Mouse (Mus musculus): ENCODE results near the gene Stpg1. TPM values are rescaled to one million over a fixed set of nuclear protein-coding genes. Genes with fewer than 3 reads are reported as not detected.

Stpg1 gene
- polyA plus RNA-seq, 1 experiment from 2014 or later = 0.13 TPM

DNA sequence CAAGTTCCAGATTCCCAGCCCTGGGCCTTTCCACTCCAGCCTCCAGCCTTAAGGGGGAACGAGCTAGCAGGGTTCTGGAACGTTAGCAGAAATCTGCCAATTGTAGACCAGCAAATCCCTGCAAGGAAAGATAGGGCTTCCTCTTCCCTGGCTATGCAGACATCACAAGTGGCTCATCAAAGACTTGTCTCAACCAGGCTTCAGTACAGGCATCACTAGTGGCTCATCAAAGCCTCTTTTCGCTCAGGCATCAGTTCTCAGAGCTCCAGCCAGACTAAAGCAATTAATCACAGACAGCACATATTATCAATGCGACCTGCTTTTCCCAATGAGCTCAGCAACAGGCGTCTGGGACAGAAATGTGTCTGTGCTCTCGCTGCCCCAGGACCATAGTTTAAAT lies 38.4 kb downstream of the Stpg1 start:
- H3K27ac ChIP-seq (ENCODE audit: low read depth, low read length) = no peak overlapping the region
- H3K36me3 ChIP-seq (ENCODE audit: control insufficient read depth, insufficient read depth, low read length) = no peaks in the 10 kb centered on the region
- no peak for ATAC-seq (replicated peaks; ENCODE audit: insufficient number of reproducible peaks, low FRiP score, low TSS enrichment)
- H3K4me3 ChIP-seq (ENCODE audit: low read depth, low read length) = no peak overlapping the region
- H3K4me1 ChIP-seq (ENCODE audit: control insufficient read depth, insufficient read depth, low read length) = 0 out of 2 replicates have a peak, but pooled peaks cover 6% of the 10 kb centered on the region
- no peak overlapping the region for H3K9ac ChIP-seq (ENCODE audit: low read depth, low read length)
- no peaks in the 10 kb centered on the region for H3K27me3 ChIP-seq (ENCODE audit: control insufficient read depth, insufficient read depth, low read length)
- no peak overlapping the region for H3K4me2 ChIP-seq
- whole genome bisulfite sequencing (ENCODE audit: insufficient replicate concordance) = 61% methylated on average over 6 of the region's 6 CpGs
- peaks cover 6% of the 10 kb centered on the region for H3K9me3 ChIP-seq (replicated peaks; ENCODE audit: control insufficient read depth, low read length)

DNA sequence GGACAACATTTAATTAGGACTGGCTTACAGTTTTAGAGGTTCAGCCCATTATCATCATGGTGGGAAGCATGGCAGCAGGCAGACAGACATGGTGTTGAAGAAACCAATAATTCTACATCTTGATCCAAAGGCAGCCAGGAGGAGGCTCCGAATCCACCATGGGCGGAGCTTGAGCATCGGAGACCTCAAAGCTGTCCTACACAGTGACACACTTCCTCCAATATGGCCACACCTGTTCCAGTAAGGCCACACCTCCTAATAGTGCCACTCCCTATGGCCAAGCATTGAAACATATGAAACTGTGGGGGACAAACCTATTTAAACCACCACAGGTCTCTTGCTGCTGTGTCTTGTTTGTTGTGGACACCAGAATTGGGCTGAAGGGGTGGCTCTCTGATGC lies 40.4 kb downstream of the Stpg1 start:
- H3K4me3 ChIP-seq (ENCODE audit: low read depth, low read length) = no peak overlapping the region
- no peaks in the 10 kb centered on the region for H3K36me3 ChIP-seq (ENCODE audit: control insufficient read depth, insufficient read depth, low read length)
- no peak overlapping the region for H3K9ac ChIP-seq (ENCODE audit: low read depth, low read length)
- ATAC-seq (replicated peaks; ENCODE audit: insufficient number of reproducible peaks, low FRiP score, low TSS enrichment) = no peak
- 93% methylated on average over 3 of the region's 3 CpGs for WGBS (ENCODE audit: insufficient replicate concordance)
- H3K27ac ChIP-seq (ENCODE audit: low read depth, low read length) = no peak overlapping the region
- H3K27me3 ChIP-seq (ENCODE audit: control insufficient read depth, insufficient read depth, low read length) = no peaks in the 10 kb centered on the region
- peaks cover 6% of the 10 kb centered on the region for H3K9me3 ChIP-seq (replicated peaks; ENCODE audit: control insufficient read depth, low read length)
- H3K4me2 ChIP-seq = no peak overlapping the region
- H3K4me1 ChIP-seq (ENCODE audit: control insufficient read depth, insufficient read depth, low read length) = 0 out of 2 replicates have a peak, but pooled peaks cover 6% of the 10 kb centered on the region

DNA sequence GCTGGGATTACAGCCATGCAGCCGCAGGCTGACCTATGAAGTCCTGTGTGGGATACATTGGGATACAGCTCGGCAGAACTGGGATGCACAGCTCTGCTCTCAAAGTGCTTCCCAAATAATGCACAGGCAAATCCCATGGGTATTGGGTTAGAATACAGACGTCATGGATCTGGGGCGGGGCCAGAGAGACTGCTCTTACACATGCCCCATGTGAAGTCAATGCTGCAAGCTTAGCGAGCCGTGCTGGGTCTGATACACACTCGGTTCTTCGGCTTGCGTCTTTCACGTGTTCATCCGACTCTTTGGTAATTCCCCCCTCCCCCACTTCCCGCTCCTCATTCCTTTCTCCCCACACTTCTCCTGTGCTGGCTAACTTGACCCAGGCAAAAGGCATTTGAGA lies 44.5 kb downstream of the Stpg1 start:
- Histone ChIP-seq H3K36me3 (ENCODE audit: control insufficient read depth, insufficient read depth, low read length) (no peaks in the 10 kb centered on the region), H3K27me3 (ENCODE audit: control insufficient read depth, insufficient read depth, low read length) (no peaks in the 10 kb centered on the region), H3K4me3 (ENCODE audit: low read depth, low read length) (no peak overlapping the region), H3K9ac (ENCODE audit: low read depth, low read length) (no peak overlapping the region), H3K4me1 (ENCODE audit: control insufficient read depth, insufficient read depth, low read length) (peaks cover 9% of the 10 kb centered on the region), H3K4me2 (no peak overlapping the region), H3K9me3 (replicated peaks; ENCODE audit: control insufficient read depth, low read length) (no peaks in the 10 kb centered on the region), H3K27ac (ENCODE audit: low read depth, low read length) (no peak overlapping the region)
- no peak for ATAC-seq (replicated peaks; ENCODE audit: insufficient number of reproducible peaks, low FRiP score, low TSS enrichment)
- 75% methylated on average over 12 of the region's 12 CpGs for WGBS (ENCODE audit: insufficient replicate concordance)

DNA sequence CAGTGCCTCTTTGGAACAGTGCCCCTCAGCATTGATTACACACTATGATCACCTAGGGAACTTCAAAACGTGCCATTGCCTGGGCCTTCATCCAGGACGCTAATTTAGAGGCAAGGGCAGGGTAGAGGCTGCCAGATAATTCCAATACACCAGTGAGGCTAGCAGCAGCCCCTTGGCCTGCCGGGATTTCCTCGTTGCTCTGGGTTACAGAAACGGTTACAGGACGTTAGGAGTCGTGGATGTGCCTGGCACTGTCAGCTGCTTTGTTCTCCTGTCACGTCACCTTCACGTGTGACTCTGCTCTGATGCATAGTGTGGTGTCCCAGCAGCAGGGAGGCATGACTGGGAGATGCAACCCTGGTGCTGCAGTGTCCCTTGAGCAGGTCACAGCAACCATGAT lies 45.5 kb downstream of the Stpg1 start:
- peaks cover 19% of the 10 kb centered on the region for H3K4me1 ChIP-seq (ENCODE audit: control insufficient read depth, insufficient read depth, low read length)
- H3K27me3 ChIP-seq (ENCODE audit: control insufficient read depth, insufficient read depth, low read length) = no peaks in the 10 kb centered on the region
- no peaks in the 10 kb centered on the region for H3K9me3 ChIP-seq (replicated peaks; ENCODE audit: control insufficient read depth, low read length)
- H3K36me3 ChIP-seq (ENCODE audit: control insufficient read depth, insufficient read depth, low read length) = no peaks in the 10 kb centered on the region
- WGBS (ENCODE audit: insufficient replicate concordance) = 68% methylated on average over 9 of the region's 9 CpGs
- no peak overlapping the region for H3K27ac ChIP-seq (ENCODE audit: low read depth, low read length)
- no peak overlapping the region for H3K9ac ChIP-seq (ENCODE audit: low read depth, low read length)
- no peak for ATAC-seq (replicated peaks; ENCODE audit: insufficient number of reproducible peaks, low FRiP score, low TSS enrichment)
- no peak overlapping the region for H3K4me2 ChIP-seq
- no peak overlapping the region for H3K4me3 ChIP-seq (ENCODE audit: low read depth, low read length)

DNA sequence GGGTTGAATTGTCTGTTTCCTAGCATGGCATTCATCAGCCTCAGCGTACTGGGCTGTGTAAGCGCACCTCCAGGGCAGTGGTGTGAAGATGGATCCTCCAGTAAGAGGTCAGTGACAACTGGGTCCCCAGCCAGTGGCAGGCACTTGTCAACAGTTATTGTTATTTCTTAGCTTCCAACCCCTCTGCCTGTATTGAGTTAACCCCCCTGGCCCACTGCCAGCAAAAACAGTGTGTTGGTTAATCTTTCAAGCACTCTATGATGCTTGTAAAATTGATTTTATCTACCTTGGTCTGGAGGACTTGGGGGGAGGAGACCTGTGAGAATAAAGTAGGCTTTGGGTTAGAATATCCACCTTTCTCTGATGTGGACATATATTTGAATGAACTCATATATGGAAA lies 49.7 kb downstream of the Stpg1 start:
- H3K27ac ChIP-seq (ENCODE audit: low read depth, low read length) = no peak overlapping the region
- H3K36me3 ChIP-seq (ENCODE audit: control insufficient read depth, insufficient read depth, low read length) = no peaks in the 10 kb centered on the region
- H3K4me3 ChIP-seq (ENCODE audit: low read depth, low read length) = no peak overlapping the region
- H3K4me1 ChIP-seq (ENCODE audit: control insufficient read depth, insufficient read depth, low read length) = peaks cover 46% of the 10 kb centered on the region
- ATAC-seq (replicated peaks; ENCODE audit: insufficient number of reproducible peaks, low FRiP score, low TSS enrichment) = no peak
- H3K4me2 ChIP-seq = no peak overlapping the region; the same call in 1 of the 2 replicates
- no peaks in the 10 kb centered on the region for H3K27me3 ChIP-seq (ENCODE audit: control insufficient read depth, insufficient read depth, low read length)
- no peaks in the 10 kb centered on the region for H3K9me3 ChIP-seq (replicated peaks; ENCODE audit: control insufficient read depth, low read length)
- WGBS (ENCODE audit: insufficient replicate concordance) = 57% methylated on average over 2 of the region's 2 CpGs
- H3K9ac ChIP-seq (ENCODE audit: low read depth, low read length) = no peak overlapping the region

DNA sequence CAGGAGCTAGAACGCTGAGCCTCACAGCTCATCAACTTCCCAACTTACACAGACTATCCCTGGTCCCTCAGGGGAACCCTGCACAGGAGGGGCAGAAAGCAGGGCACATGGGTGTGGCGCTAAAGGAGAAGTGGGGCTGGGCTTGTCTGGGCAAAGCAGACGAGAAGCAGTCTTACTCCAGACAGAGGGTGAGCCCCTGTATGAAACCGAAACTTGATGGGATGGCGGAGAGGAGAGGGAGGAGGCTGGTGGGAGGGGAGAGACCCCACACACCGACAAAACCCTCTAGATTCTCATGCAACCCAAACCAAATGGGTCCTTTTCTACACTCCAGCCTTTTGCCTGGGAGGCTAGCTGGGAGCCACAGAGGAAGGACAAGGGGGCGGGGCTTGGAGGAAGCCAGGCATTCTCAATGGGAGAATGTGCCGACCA lies 50.5 kb downstream of the Stpg1 start:
- peak overlapping the region; percentile 60 for H3K9ac ChIP-seq (ENCODE audit: low read depth, low read length)
- H3K27ac ChIP-seq (ENCODE audit: low read depth, low read length) = peak overlapping the region; percentile 35; the same call in 1 of the 2 replicates

DNA sequence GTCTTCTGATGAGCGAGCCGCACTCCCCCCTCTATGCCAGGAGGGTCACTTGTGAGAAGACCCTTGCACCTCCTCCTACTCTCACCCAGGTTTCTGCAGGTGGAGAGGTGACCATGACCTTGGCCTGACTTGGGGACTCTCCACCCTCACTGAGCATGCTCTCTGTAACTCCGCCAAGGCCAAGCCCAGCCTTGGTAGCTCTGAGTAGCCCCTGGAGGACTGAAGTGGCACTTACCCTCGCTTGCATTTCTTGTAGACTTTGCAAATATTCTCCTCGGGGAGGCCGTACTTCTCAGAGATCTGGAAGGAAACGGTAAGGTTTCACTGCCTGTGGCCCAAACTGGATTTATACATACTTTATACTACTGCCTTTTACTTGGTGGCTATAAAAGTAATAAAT lies 51.4 kb downstream of the Stpg1 start:
- Histone ChIP-seq H3K4me1 (ENCODE audit: control insufficient read depth, insufficient read depth, low read length) (peaks cover 53% of the 10 kb centered on the region), H3K27me3 (ENCODE audit: control insufficient read depth, insufficient read depth, low read length) (0 out of 2 replicates have a peak, but pooled peaks cover 6% of the 10 kb centered on the region), H3K27ac (ENCODE audit: low read depth, low read length) (no peak overlapping the region), H3K36me3 (ENCODE audit: control insufficient read depth, insufficient read depth, low read length) (no peaks in the 10 kb centered on the region), H3K4me3 (ENCODE audit: low read depth, low read length) (no peak overlapping the region), H3K4me2 (no peak overlapping the region), H3K9me3 (replicated peaks; ENCODE audit: control insufficient read depth, low read length) (no peaks in the 10 kb centered on the region), H3K9ac (ENCODE audit: low read depth, low read length) (no peak overlapping the region)
- ATAC-seq (replicated peaks; ENCODE audit: insufficient number of reproducible peaks, low FRiP score, low TSS enrichment) = no peak
- WGBS (ENCODE audit: insufficient replicate concordance) = 78% methylated on average over 7 of the region's 7 CpGs

More for the DNA sequence above, 50.5 kb downstream of the Stpg1 start:
- Histone ChIP-seq H3K4me2 (peak overlapping the region; percentile 58), H3K4me1 (ENCODE audit: control insufficient read depth, insufficient read depth, low read length) (peaks cover 50% of the 10 kb centered on the region), H3K36me3 (ENCODE audit: control insufficient read depth, insufficient read depth, low read length) (no peaks in the 10 kb centered on the region), H3K4me3 (ENCODE audit: low read depth, low read length) (peak overlapping the region; percentile 23), H3K9me3 (replicated peaks; ENCODE audit: control insufficient read depth, low read length) (no peaks in the 10 kb centered on the region), H3K27me3 (ENCODE audit: control insufficient read depth, insufficient read depth, low read length) (no peaks in the 10 kb centered on the region)
- 8% methylated on average over 8 of the region's 8 CpGs for WGBS (ENCODE audit: insufficient replicate concordance)
- ATAC-seq (replicated peaks; ENCODE audit: insufficient number of reproducible peaks, low FRiP score, low TSS enrichment) = no peak

DNA sequence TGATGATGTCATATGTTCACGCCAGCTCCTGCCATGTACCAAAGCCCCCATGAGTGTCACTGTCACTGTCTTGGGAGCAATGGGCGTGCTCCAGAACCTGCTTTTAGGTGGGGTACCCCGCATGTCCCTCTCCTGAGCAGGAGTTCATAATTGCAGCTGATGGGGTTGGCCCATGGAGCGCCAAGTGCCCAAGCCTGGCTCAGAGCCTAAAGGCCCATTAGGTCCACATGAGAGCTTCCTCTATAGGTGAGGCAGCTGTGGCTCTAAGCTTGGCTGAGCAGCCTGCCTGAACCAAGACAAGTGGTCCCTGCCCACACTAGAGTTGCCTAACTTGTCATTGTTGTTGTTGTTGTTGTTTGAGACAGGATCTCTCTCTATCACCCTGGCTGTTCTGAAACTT lies 52.2 kb downstream of the Stpg1 start:
- peaks cover 53% of the 10 kb centered on the region for H3K4me1 ChIP-seq (ENCODE audit: control insufficient read depth, insufficient read depth, low read length)
- 82% methylated on average over 4 of the region's 4 CpGs for WGBS (ENCODE audit: insufficient replicate concordance)
- no peak for ATAC-seq (replicated peaks; ENCODE audit: insufficient number of reproducible peaks, low FRiP score, low TSS enrichment)

DNA sequence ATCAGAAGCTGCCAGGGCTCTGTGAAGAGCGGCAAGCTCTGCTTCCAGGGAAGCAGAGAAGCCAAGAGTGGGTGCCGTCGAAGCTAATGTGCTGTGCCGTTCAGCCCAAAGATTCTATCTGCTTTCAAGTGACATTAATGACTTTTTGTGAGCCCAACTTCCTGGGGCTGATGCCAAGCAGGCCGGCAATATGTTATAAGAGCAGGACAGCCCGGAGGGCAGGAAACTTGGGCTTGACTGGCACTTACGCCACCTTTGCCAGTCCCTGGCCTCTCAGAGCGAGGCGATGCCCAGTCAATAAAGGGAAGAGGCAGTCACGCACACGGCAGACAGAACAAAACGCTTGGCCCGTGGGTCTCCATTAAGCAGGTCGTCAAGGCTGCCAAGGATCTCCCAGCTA lies 53.0 kb downstream of the Stpg1 start:
- H3K9ac ChIP-seq (ENCODE audit: low read depth, low read length) = peak overlapping the region; percentile 34
- no peak overlapping the region for H3K4me2 ChIP-seq
- H3K27ac ChIP-seq (ENCODE audit: low read depth, low read length) = peak overlapping the region; percentile 62; the same call in 1 of the 2 replicates

More for the DNA sequence above, 52.2 kb downstream of the Stpg1 start:
- H3K4me3 ChIP-seq (ENCODE audit: low read depth, low read length) = no peak overlapping the region
- H3K27ac ChIP-seq (ENCODE audit: low read depth, low read length) = no peak overlapping the region
- 0 out of 2 replicates have a peak, but pooled peaks cover 6% of the 10 kb centered on the region for H3K27me3 ChIP-seq (ENCODE audit: control insufficient read depth, insufficient read depth, low read length)
- H3K36me3 ChIP-seq (ENCODE audit: control insufficient read depth, insufficient read depth, low read length) = no peaks in the 10 kb centered on the region
- H3K9me3 ChIP-seq (replicated peaks; ENCODE audit: control insufficient read depth, low read length) = no peaks in the 10 kb centered on the region
- H3K4me2 ChIP-seq = no peak overlapping the region
- H3K9ac ChIP-seq (ENCODE audit: low read depth, low read length) = no peak overlapping the region

More for the DNA sequence above, 53.0 kb downstream of the Stpg1 start:
- H3K36me3 ChIP-seq (ENCODE audit: control insufficient read depth, insufficient read depth, low read length) = no peaks in the 10 kb centered on the region
- WGBS (ENCODE audit: insufficient replicate concordance) = 53% methylated on average over 14 of the region's 14 CpGs
- no peak overlapping the region for H3K4me3 ChIP-seq (ENCODE audit: low read depth, low read length)
- ATAC-seq (replicated peaks; ENCODE audit: insufficient number of reproducible peaks, low FRiP score, low TSS enrichment) = no peak
- H3K9me3 ChIP-seq (replicated peaks; ENCODE audit: control insufficient read depth, low read length) = no peaks in the 10 kb centered on the region
- 0 out of 2 replicates have a peak, but pooled peaks cover 6% of the 10 kb centered on the region for H3K27me3 ChIP-seq (ENCODE audit: control insufficient read depth, insufficient read depth, low read length)
- peaks cover 55% of the 10 kb centered on the region for H3K4me1 ChIP-seq (ENCODE audit: control insufficient read depth, insufficient read depth, low read length)

All from heart, embryonic 11.5 days (tissue).